Mouse (Mus musculus) right cerebral cortex, postnatal 10 days (tissue): ENCODE measurements at regions not wholly inside any gene's neighbourhood (a gene's known extent, or its start where the extent isn't known, plus 50 kb on each side); places are given as distances from the start of the nearest gene placed in this dataset.

Experiments
- DNase-seq, 2 experiments: peaks; one replicate each; pipeline ENCODE4 v3.0.0; 2021; ENCODE audit warnings: low spot score in 2 of 2

GRCm38 (mm10) chr14:8867641-8868040, 201.6 kb upstream of the 4930452B06Rik start:
- DNase-seq: peak; percentile 72 to 85

- no peak for DNase-seq
Observed at GRCm38 (mm10) chr14:8851572-8851971, 185.5 kb upstream of the 4930452B06Rik start.

- DNase-seq: no peak
Observed at GRCm38 (mm10) chr14:8850208-8850607, 184.2 kb upstream of the 4930452B06Rik start.

GRCm38 (mm10) chr14:8833516-8833915, 167.5 kb upstream of the 4930452B06Rik start:
- DNase-seq: no peak

- DNase-seq: peak in 1 of 2 experiments; percentile 19
Observed at GRCm38 (mm10) chr14:8800217-8800616, 134.2 kb upstream of the 4930452B06Rik start.

GRCm38 (mm10) chr14:8789348-8789747, 123.3 kb upstream of the 4930452B06Rik start:
- DNase-seq: no peak

GRCm38 (mm10) chr14:8760541-8760940, 94.5 kb upstream of the 4930452B06Rik start:
- no peak for DNase-seq

GRCm38 (mm10) chr14:8736831-8737230, 70.8 kb upstream of the 4930452B06Rik start:
- no peak for DNase-seq

GRCm38 (mm10) chr14:8733261-8733660, 67.2 kb upstream of the 4930452B06Rik start:
- DNase-seq: no peak

GRCm38 (mm10) chr14:8727364-8727763, 61.3 kb upstream of the 4930452B06Rik start:
- no peak for DNase-seq
